Mouse (Mus musculus) brain, embryonic 14.5 days (tissue): Measurements from ENCODE around the gene Lypd6.

ENCODE experiments used
- CTCF ChIP-seq: fragments of 200-500 bp; IDR thresholded peaks from 2 replicates; pipeline ENCODE4 v1.5.1; 2012; ENCODE audit warnings: inconsistent platforms, mild to moderate bottlenecking, moderate library complexity, borderline replicate concordance; ENCODE audit not compliant: insufficient read depth, insufficient read length; ENCODE audit errors: extremely low read depth
- POLR2A ChIP-seq: fragments of 200-500 bp; IDR thresholded peaks from 2 replicates; pipeline ENCODE4 v1.6.1; 2012; ENCODE audit warnings: mild to moderate bottlenecking, inconsistent platforms, borderline replicate concordance; ENCODE audit not compliant: poor library complexity, insufficient read depth, insufficient read length, severe bottlenecking; ENCODE audit errors: extremely low read depth

DNA sequence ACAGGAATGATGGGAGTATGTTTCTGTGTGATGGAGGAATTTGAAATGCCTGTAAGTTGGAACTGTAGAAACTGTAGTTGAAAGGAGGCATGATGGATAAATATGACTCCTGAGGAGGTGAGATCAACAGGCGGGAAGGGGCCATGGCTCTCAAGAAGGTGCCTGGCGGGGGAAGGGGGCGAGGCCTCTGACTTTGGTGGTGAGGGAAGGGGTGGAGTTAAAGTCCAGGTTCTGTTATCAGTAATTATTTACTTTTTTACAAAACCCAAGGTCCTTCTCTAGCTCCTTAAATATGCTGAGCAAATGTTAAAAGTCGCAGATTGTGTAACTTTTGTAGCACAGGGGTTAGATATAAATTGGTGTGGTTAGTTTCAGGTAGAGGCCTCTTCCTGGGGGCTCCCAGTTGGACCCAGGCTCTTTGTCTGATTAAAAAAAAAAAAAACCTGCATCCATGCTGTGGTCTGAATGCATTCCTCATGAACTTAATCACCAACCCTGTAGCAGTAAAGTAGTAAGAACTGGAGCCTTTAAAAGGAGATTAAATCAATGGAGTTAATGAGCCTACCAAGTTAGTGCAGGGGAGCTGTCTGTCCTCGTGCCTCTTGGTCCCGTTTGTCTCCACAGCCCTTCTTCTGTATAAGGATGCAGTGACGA, 37.7 kb downstream of the Lypd6 start:
- no peak for TF ChIP-seq POLR2A
- TF ChIP-seq CTCF: no peak
